Mouse (Mus musculus): Measurements from ENCODE around the gene E2f8. TPM values are rescaled to one million over a fixed set of nuclear protein-coding genes. Genes with fewer than 3 reads are reported as not detected.

E2f8 gene
- polyA plus RNA-seq, 1 experiment from 2014 or later: 16.5 TPM

- no peak within 1 kb of the TSS for H3K4me2 ChIP-seq (replicated peaks; ENCODE audit: low read depth, low read length)
- no peaks in the 10 kb centered on the region for H3K36me3 ChIP-seq (ENCODE audit: insufficient read depth, low read length)
- H3K9ac ChIP-seq (replicated peaks; ENCODE audit: low read length): no peak within 1 kb of the TSS
- no peaks in the 10 kb centered on the region for H3K27me3 ChIP-seq (ENCODE audit: insufficient read depth, low read length)
- peaks cover 4% of the 10 kb centered on the region; the same call in 1 of the 2 replicates for H3K4me1 ChIP-seq (ENCODE audit: insufficient read depth, low read length)
- WGBS: 64% methylated on average over 11 of the region's 11 CpGs
- ATAC-seq (ENCODE audit: low FRiP score, low TSS enrichment): no peak; the same call in 1 of the 2 replicates
- no peak within 1 kb of the TSS for H3K27ac ChIP-seq (ENCODE audit: low read length)
- H3K9me3 ChIP-seq (ENCODE audit: low read length): no peaks in the 10 kb centered on the region
- H3K4me3 ChIP-seq (ENCODE audit: low read length): no peak within 1 kb of the TSS
Measured at GRCm38 (mm10) chr7:48847820-48848650, 33.4 kb downstream of the E2f8 start, which contains the start of gene Csrp3. TSS of gene Csrp3 (minus strand) at chr7:48848033.

- H3K4me2 ChIP-seq (replicated peaks; ENCODE audit: low read depth, low read length): no peak overlapping the region
- no peak overlapping the region for H3K27ac ChIP-seq (ENCODE audit: low read length)
- H3K27me3 ChIP-seq (ENCODE audit: insufficient read depth, low read length): no peaks in the 10 kb centered on the region
- 54% methylated on average over 6 of the region's 6 CpGs for WGBS
- no peaks in the 10 kb centered on the region for H3K9me3 ChIP-seq (ENCODE audit: low read length)
- no peaks in the 10 kb centered on the region for H3K36me3 ChIP-seq (ENCODE audit: insufficient read depth, low read length)
- no peak overlapping the region for H3K4me3 ChIP-seq (ENCODE audit: low read length)
- ATAC-seq (ENCODE audit: low FRiP score, low TSS enrichment): no peak
- peaks cover 4% of the 10 kb centered on the region; the same call in 1 of the 2 replicates for H3K4me1 ChIP-seq (ENCODE audit: insufficient read depth, low read length)
- no peak overlapping the region for H3K9ac ChIP-seq (replicated peaks; ENCODE audit: low read length)
Measured at GRCm38 (mm10) chr7:48846755-48847154, 34.6 kb downstream of the E2f8 start.

DNA sequence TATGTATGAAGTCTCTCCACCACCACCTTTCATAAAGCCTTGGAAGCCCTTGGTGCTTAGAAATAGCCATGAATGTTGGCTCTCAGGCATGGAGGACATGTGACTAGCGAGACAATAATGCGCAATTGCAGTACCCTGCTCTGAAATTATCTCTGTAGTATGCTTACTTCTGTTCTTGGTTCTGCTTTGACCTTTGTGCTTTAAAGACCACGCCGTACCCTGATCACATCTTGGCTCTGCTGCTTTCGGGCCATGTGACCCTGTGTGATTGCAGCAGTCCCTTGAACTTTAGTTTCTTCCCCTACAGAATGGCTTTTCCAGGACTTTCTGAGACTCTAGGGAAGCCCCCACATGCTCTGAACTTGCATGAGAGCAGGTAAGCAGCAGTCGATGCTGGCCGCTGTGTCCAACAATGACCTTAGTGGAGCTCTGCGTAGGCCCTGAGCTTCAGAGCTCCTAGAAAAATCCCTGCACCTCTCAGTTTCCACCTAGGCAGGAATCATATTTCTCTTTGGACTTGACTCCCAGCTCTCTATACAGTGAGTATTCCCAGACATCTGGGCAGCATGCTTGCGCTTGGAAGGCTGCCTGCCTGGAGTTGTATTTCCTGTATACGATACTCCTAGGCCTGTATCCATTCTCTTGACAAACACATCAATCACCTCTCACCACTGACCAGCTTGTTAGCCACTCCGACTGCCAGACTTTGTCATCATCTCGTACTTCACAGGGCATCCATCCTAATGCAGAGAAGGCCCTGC, 36.0 kb downstream of the E2f8 start:
- peak; percentile 63; the same call in 1 of the 2 replicates for ATAC-seq (ENCODE audit: low FRiP score, low TSS enrichment)
- WGBS: 59% methylated on average over 12 of the region's 12 CpGs
- Histone ChIP-seq H3K4me1 (ENCODE audit: insufficient read depth, low read length) (peaks cover 4% of the 10 kb centered on the region; the same call in 1 of the 2 replicates), H3K9me3 (ENCODE audit: low read length) (no peaks in the 10 kb centered on the region), H3K9ac (replicated peaks; ENCODE audit: low read length) (no peak overlapping the region), H3K27me3 (ENCODE audit: insufficient read depth, low read length) (no peaks in the 10 kb centered on the region), H3K4me2 (replicated peaks; ENCODE audit: low read depth, low read length) (no peak overlapping the region), H3K36me3 (ENCODE audit: insufficient read depth, low read length) (no peaks in the 10 kb centered on the region), H3K4me3 (ENCODE audit: low read length) (no peak overlapping the region), H3K27ac (ENCODE audit: low read length) (no peak overlapping the region)

- Histone ChIP-seq H3K4me3 (ENCODE audit: low read length) (no peak overlapping the region), H3K4me1 (ENCODE audit: insufficient read depth, low read length) (peaks cover 4% of the 10 kb centered on the region; the same call in 1 of the 2 replicates), H3K4me2 (replicated peaks; ENCODE audit: low read depth, low read length) (no peak overlapping the region), H3K36me3 (ENCODE audit: insufficient read depth, low read length) (no peaks in the 10 kb centered on the region), H3K9ac (replicated peaks; ENCODE audit: low read length) (no peak overlapping the region), H3K27ac (ENCODE audit: low read length) (no peak overlapping the region), H3K9me3 (ENCODE audit: low read length) (no peaks in the 10 kb centered on the region), H3K27me3 (ENCODE audit: insufficient read depth, low read length) (no peaks in the 10 kb centered on the region)
- 93% methylated on average over 5 of the region's 5 CpGs for WGBS
- ATAC-seq (ENCODE audit: low FRiP score, low TSS enrichment): no peak
Measured at GRCm38 (mm10) chr7:48843541-48843940, 37.9 kb downstream of the E2f8 start.

DNA sequence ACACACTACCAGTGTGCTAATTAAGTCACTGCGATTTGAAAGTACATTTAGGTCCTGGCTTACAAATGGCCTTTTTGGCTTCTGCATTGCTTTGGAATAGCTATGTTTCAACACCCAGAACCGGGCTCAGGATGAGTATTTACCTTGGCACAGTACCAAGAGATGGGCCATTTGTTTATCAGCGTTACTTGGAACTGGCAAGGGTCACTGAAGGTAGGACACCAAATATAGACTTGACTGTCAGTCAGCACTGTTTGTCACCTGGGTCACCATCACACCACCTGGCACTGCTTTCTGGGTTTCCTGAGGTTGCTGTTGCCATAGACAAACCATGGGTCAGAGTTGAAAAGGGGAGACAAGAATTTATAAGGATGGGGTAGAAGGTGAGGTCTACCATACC, 39.0 kb downstream of the E2f8 start:
- Histone ChIP-seq H3K4me2 (replicated peaks; ENCODE audit: low read depth, low read length) (no peak overlapping the region), H3K27ac (ENCODE audit: low read length) (no peak overlapping the region), H3K9me3 (ENCODE audit: low read length) (no peaks in the 10 kb centered on the region), H3K9ac (replicated peaks; ENCODE audit: low read length) (no peak overlapping the region), H3K4me1 (ENCODE audit: insufficient read depth, low read length) (peaks cover 4% of the 10 kb centered on the region; the same call in 1 of the 2 replicates), H3K4me3 (ENCODE audit: low read length) (no peak overlapping the region), H3K27me3 (ENCODE audit: insufficient read depth, low read length) (no peaks in the 10 kb centered on the region), H3K36me3 (ENCODE audit: insufficient read depth, low read length) (no peaks in the 10 kb centered on the region)
- 68% methylated on average over 3 of the region's 3 CpGs for WGBS
- ATAC-seq (ENCODE audit: low FRiP score, low TSS enrichment): no peak

DNA sequence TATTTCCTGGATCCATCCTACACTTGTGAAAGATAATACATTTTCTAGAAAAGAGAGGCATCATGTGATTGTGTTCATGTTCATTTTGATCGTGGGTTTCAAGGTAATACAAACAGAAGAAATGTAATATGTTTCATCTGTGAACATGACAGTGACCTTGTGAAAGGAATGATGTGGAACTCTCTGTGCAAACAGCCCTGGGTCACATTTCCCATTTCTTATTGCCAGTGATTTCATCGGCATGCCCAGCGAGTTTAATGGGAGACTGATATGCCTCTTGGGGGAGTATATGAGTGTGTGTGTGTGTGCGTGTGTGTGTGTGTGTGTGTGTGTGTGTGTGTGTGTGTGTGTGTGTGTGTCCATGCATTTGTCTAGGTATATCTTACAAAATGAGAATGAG, 39.9 kb downstream of the E2f8 start:
- no peak overlapping the region for H3K4me2 ChIP-seq (replicated peaks; ENCODE audit: low read depth, low read length)
- WGBS: 52% methylated on average over 4 of the region's 4 CpGs
- no peak overlapping the region for H3K9ac ChIP-seq (replicated peaks; ENCODE audit: low read length)
- H3K36me3 ChIP-seq (ENCODE audit: insufficient read depth, low read length): no peaks in the 10 kb centered on the region
- H3K4me1 ChIP-seq (ENCODE audit: insufficient read depth, low read length): peaks cover 4% of the 10 kb centered on the region; the same call in 1 of the 2 replicates
- H3K27ac ChIP-seq (ENCODE audit: low read length): no peak overlapping the region
- H3K27me3 ChIP-seq (ENCODE audit: insufficient read depth, low read length): no peaks in the 10 kb centered on the region
- no peak overlapping the region for H3K4me3 ChIP-seq (ENCODE audit: low read length)
- ATAC-seq (ENCODE audit: low FRiP score, low TSS enrichment): no peak
- H3K9me3 ChIP-seq (ENCODE audit: low read length): no peaks in the 10 kb centered on the region

DNA sequence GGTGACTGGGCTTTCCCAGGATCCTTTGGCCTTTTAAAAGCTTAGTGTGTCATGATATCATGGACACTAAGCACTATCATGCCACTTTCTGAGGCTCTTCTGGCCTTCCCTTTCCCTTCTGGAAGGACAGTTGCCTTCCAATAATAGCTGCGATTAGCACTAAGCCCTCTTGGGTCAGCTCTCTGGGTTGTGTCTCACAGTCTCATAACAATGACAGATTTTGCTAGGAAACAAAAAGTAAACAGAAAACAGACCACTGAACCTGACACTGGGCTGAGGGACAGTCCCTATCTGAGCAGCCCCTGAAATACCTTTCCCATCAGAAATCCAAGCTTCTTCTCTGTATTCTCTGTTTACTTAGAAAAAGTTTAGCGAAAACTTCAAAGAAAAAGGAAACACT, 40.9 kb downstream of the E2f8 start:
- Histone ChIP-seq H3K36me3 (ENCODE audit: insufficient read depth, low read length) (no peaks in the 10 kb centered on the region), H3K4me2 (replicated peaks; ENCODE audit: low read depth, low read length) (no peak overlapping the region), H3K4me3 (ENCODE audit: low read length) (no peak overlapping the region), H3K27ac (ENCODE audit: low read length) (no peak overlapping the region), H3K4me1 (ENCODE audit: insufficient read depth, low read length) (peaks cover 4% of the 10 kb centered on the region; the same call in 1 of the 2 replicates), H3K9ac (replicated peaks; ENCODE audit: low read length) (no peak overlapping the region), H3K9me3 (ENCODE audit: low read length) (no peaks in the 10 kb centered on the region), H3K27me3 (ENCODE audit: insufficient read depth, low read length) (no peaks in the 10 kb centered on the region)
- no peak for ATAC-seq (ENCODE audit: low FRiP score, low TSS enrichment)
- 79% methylated on average over 2 of the region's 2 CpGs for WGBS

- Histone ChIP-seq H3K4me2 (replicated peaks; ENCODE audit: low read depth, low read length) (no peak overlapping the region), H3K27me3 (ENCODE audit: insufficient read depth, low read length) (no peaks in the 10 kb centered on the region), H3K4me1 (ENCODE audit: insufficient read depth, low read length) (no peaks in the 10 kb centered on the region), H3K9me3 (ENCODE audit: low read length) (no peaks in the 10 kb centered on the region), H3K4me3 (ENCODE audit: low read length) (no peak overlapping the region), H3K9ac (replicated peaks; ENCODE audit: low read length) (no peak overlapping the region), H3K27ac (ENCODE audit: low read length) (no peak overlapping the region), H3K36me3 (ENCODE audit: insufficient read depth, low read length) (no peaks in the 10 kb centered on the region)
- no peak for ATAC-seq (ENCODE audit: low FRiP score, low TSS enrichment)
- WGBS: 59% methylated on average over 2 of the region's 2 CpGs
Measured at GRCm38 (mm10) chr7:48838434-48838833, 43.0 kb downstream of the E2f8 start.

GRCm38 (mm10) chr7:48836949-48837348, 44.4 kb downstream of the E2f8 start:
- no peaks in the 10 kb centered on the region for H3K9me3 ChIP-seq (ENCODE audit: low read length)
- no peak overlapping the region for H3K9ac ChIP-seq (replicated peaks; ENCODE audit: low read length)
- H3K36me3 ChIP-seq (ENCODE audit: insufficient read depth, low read length): no peaks in the 10 kb centered on the region
- H3K4me3 ChIP-seq (ENCODE audit: low read length): no peak overlapping the region
- 61% methylated on average over 6 of the region's 6 CpGs for WGBS
- no peak overlapping the region for H3K27ac ChIP-seq (ENCODE audit: low read length)
- ATAC-seq (ENCODE audit: low FRiP score, low TSS enrichment): no peak
- H3K27me3 ChIP-seq (ENCODE audit: insufficient read depth, low read length): no peaks in the 10 kb centered on the region
- H3K4me1 ChIP-seq (ENCODE audit: insufficient read depth, low read length): no peaks in the 10 kb centered on the region
- no peak overlapping the region for H3K4me2 ChIP-seq (replicated peaks; ENCODE audit: low read depth, low read length)
